Mouse (Mus musculus): ENCODE measurements at regions not wholly inside any gene's neighbourhood (a gene's known extent, or its start where the extent isn't known, plus 50 kb on each side); places are given as distances from the start of the nearest gene placed in this dataset.

- 43% methylated on average over 12 of the region's 12 CpGs for WGBS
- no peaks in the 10 kb centered on the region for H3K4me1 ChIP-seq (ENCODE audit: control insufficient read depth, insufficient read depth, low read length)
- no peak overlapping the region for H3K27ac ChIP-seq (replicated peaks; ENCODE audit: low read depth, low read length)
- H3K4me3 ChIP-seq (ENCODE audit: low read depth, low read length), result no peak overlapping the region
- H3K27me3 ChIP-seq (ENCODE audit: control insufficient read depth, insufficient read depth, low read length), result no peaks in the 10 kb centered on the region
- H3K9me3 ChIP-seq (ENCODE audit: control insufficient read depth, low read length), result no peaks in the 10 kb centered on the region
- H3K4me2 ChIP-seq (ENCODE audit: low read depth, severe bottlenecking), result peak overlapping the region; percentile 22; the same call in 1 of the 2 replicates
- no peaks in the 10 kb centered on the region for H3K36me3 ChIP-seq (ENCODE audit: control insufficient read depth, insufficient read depth, low read length)
- no peak for DNase-seq (ENCODE audit: low spot score)
- H3K9ac ChIP-seq (ENCODE audit: low read length), result no peak overlapping the region
- ATAC-seq (ENCODE audit: insufficient number of reproducible peaks, low FRiP score, low TSS enrichment, low read depth), result no peak
Observed at GRCm38 (mm10) chr10:117435734-117436121, 55.9 kb upstream of the Cpsf6 start.

GRCm38 (mm10) chr10:117434871-117435733, 55.3 kb upstream of the Cpsf6 start:
- peak overlapping the region; percentile 22; the same call in 1 of the 2 replicates for H3K4me2 ChIP-seq (ENCODE audit: low read depth, severe bottlenecking)
- ATAC-seq (ENCODE audit: insufficient number of reproducible peaks, low FRiP score, low TSS enrichment, low read depth) (no peak), DNase-seq (ENCODE audit: low spot score) (peak; percentile 91)
- no peaks in the 10 kb centered on the region for H3K9me3 ChIP-seq (ENCODE audit: control insufficient read depth, low read length)
- H3K27me3 ChIP-seq (ENCODE audit: control insufficient read depth, insufficient read depth, low read length), result no peaks in the 10 kb centered on the region
- no peaks in the 10 kb centered on the region for H3K4me1 ChIP-seq (ENCODE audit: control insufficient read depth, insufficient read depth, low read length)
- no peak overlapping the region for H3K27ac ChIP-seq (replicated peaks; ENCODE audit: low read depth, low read length)
- H3K4me3 ChIP-seq (ENCODE audit: low read depth, low read length), result no peak overlapping the region
- 26% methylated on average over 33 of the region's 33 CpGs for WGBS
- no peak overlapping the region for H3K9ac ChIP-seq (ENCODE audit: low read length)
- no peaks in the 10 kb centered on the region for H3K36me3 ChIP-seq (ENCODE audit: control insufficient read depth, insufficient read depth, low read length)

GRCm38 (mm10) chr10:117434293-117434842, 54.6 kb upstream of the Cpsf6 start:
- DNase-seq (ENCODE audit: low spot score) (no peak), ATAC-seq (ENCODE audit: insufficient number of reproducible peaks, low FRiP score, low TSS enrichment, low read depth) (no peak)
- no peaks in the 10 kb centered on the region for H3K9me3 ChIP-seq (ENCODE audit: control insufficient read depth, low read length)
- no peaks in the 10 kb centered on the region for H3K36me3 ChIP-seq (ENCODE audit: control insufficient read depth, insufficient read depth, low read length)
- H3K27me3 ChIP-seq (ENCODE audit: control insufficient read depth, insufficient read depth, low read length), result no peaks in the 10 kb centered on the region
- H3K27ac ChIP-seq (replicated peaks; ENCODE audit: low read depth, low read length), result no peak overlapping the region
- 94% methylated on average over 8 of the region's 8 CpGs for WGBS
- H3K4me1 ChIP-seq (ENCODE audit: control insufficient read depth, insufficient read depth, low read length), result no peaks in the 10 kb centered on the region
- H3K4me2 ChIP-seq (ENCODE audit: low read depth, severe bottlenecking), result no peak overlapping the region
- no peak overlapping the region for H3K9ac ChIP-seq (ENCODE audit: low read length)
- H3K4me3 ChIP-seq (ENCODE audit: low read depth, low read length), result no peak overlapping the region

GRCm38 (mm10) chr10:117433547-117434292, 53.9 kb upstream of the Cpsf6 start:
- Histone ChIP-seq H3K36me3 (ENCODE audit: control insufficient read depth, insufficient read depth, low read length) (no peaks in the 10 kb centered on the region), H3K9ac (ENCODE audit: low read length) (no peak overlapping the region), H3K9me3 (ENCODE audit: control insufficient read depth, low read length) (no peaks in the 10 kb centered on the region), H3K4me3 (ENCODE audit: low read depth, low read length) (no peak overlapping the region), H3K27me3 (ENCODE audit: control insufficient read depth, insufficient read depth, low read length) (no peaks in the 10 kb centered on the region), H3K4me1 (ENCODE audit: control insufficient read depth, insufficient read depth, low read length) (no peaks in the 10 kb centered on the region), H3K4me2 (ENCODE audit: low read depth, severe bottlenecking) (no peak overlapping the region), H3K27ac (replicated peaks; ENCODE audit: low read depth, low read length) (no peak overlapping the region)
- DNase-seq (ENCODE audit: low spot score), result no peak
- no peak for ATAC-seq (ENCODE audit: insufficient number of reproducible peaks, low FRiP score, low TSS enrichment, low read depth)
- WGBS, result 90% methylated on average over 12 of the region's 12 CpGs

- Histone ChIP-seq H3K9me3 (ENCODE audit: control insufficient read depth, low read length) (no peaks in the 10 kb centered on the region), H3K4me2 (ENCODE audit: low read depth, severe bottlenecking) (no peak overlapping the region), H3K9ac (ENCODE audit: low read length) (no peak overlapping the region), H3K27me3 (ENCODE audit: control insufficient read depth, insufficient read depth, low read length) (no peaks in the 10 kb centered on the region), H3K4me1 (ENCODE audit: control insufficient read depth, insufficient read depth, low read length) (no peaks in the 10 kb centered on the region), H3K27ac (replicated peaks; ENCODE audit: low read depth, low read length) (no peak overlapping the region), H3K36me3 (ENCODE audit: control insufficient read depth, insufficient read depth, low read length) (no peaks in the 10 kb centered on the region), H3K4me3 (ENCODE audit: low read depth, low read length) (no peak overlapping the region)
- whole genome bisulfite sequencing, result 93% methylated on average over 7 of the region's 7 CpGs
- no peak for ATAC-seq (ENCODE audit: insufficient number of reproducible peaks, low FRiP score, low TSS enrichment, low read depth)
- no peak for DNase-seq (ENCODE audit: low spot score)
Observed at GRCm38 (mm10) chr10:117432871-117433546, 53.2 kb upstream of the Cpsf6 start.

GRCm38 (mm10) chr10:117432415-117432814, 52.6 kb upstream of the Cpsf6 start:
- Histone ChIP-seq H3K27ac (replicated peaks; ENCODE audit: low read depth, low read length) (no peak overlapping the region), H3K4me2 (ENCODE audit: low read depth, severe bottlenecking) (peak overlapping the region; percentile 16; the same call in 1 of the 2 replicates), H3K27me3 (ENCODE audit: control insufficient read depth, insufficient read depth, low read length) (no peaks in the 10 kb centered on the region), H3K9me3 (ENCODE audit: control insufficient read depth, low read length) (no peaks in the 10 kb centered on the region), H3K4me3 (ENCODE audit: low read depth, low read length) (no peak overlapping the region), H3K36me3 (ENCODE audit: control insufficient read depth, insufficient read depth, low read length) (no peaks in the 10 kb centered on the region), H3K4me1 (ENCODE audit: control insufficient read depth, insufficient read depth, low read length) (no peaks in the 10 kb centered on the region), H3K9ac (ENCODE audit: low read length) (no peak overlapping the region)
- peak; percentile 58; the same call in 1 of the 2 replicates for ATAC-seq (ENCODE audit: insufficient number of reproducible peaks, low FRiP score, low TSS enrichment, low read depth)
- 10% methylated on average over 21 of the region's 21 CpGs for WGBS
- peak; percentile 90 for DNase-seq (ENCODE audit: low spot score)

- Histone ChIP-seq H3K4me1 (ENCODE audit: control insufficient read depth, insufficient read depth, low read length) (no peaks in the 10 kb centered on the region), H3K4me3 (ENCODE audit: low read depth, low read length) (no peak overlapping the region), H3K4me2 (ENCODE audit: low read depth, severe bottlenecking) (no peak overlapping the region), H3K36me3 (ENCODE audit: control insufficient read depth, insufficient read depth, low read length) (no peaks in the 10 kb centered on the region), H3K9me3 (ENCODE audit: control insufficient read depth, low read length) (no peaks in the 10 kb centered on the region), H3K27me3 (ENCODE audit: control insufficient read depth, insufficient read depth, low read length) (no peaks in the 10 kb centered on the region), H3K27ac (replicated peaks; ENCODE audit: low read depth, low read length) (no peak overlapping the region), H3K9ac (ENCODE audit: low read length) (no peak overlapping the region)
- no peak for DNase-seq (ENCODE audit: low spot score)
- 78% methylated on average over 12 of the region's 12 CpGs for WGBS
- ATAC-seq (ENCODE audit: insufficient number of reproducible peaks, low FRiP score, low TSS enrichment, low read depth), result no peak
Observed at GRCm38 (mm10) chr10:117431850-117432249, 52.0 kb upstream of the Cpsf6 start.

GRCm38 (mm10) chr10:117431086-117431619, 51.3 kb upstream of the Cpsf6 start:
- Histone ChIP-seq H3K36me3 (ENCODE audit: control insufficient read depth, insufficient read depth, low read length) (no peaks in the 10 kb centered on the region), H3K4me3 (ENCODE audit: low read depth, low read length) (no peak overlapping the region), H3K27me3 (ENCODE audit: control insufficient read depth, insufficient read depth, low read length) (no peaks in the 10 kb centered on the region), H3K9ac (ENCODE audit: low read length) (no peak overlapping the region), H3K9me3 (ENCODE audit: control insufficient read depth, low read length) (no peaks in the 10 kb centered on the region), H3K4me1 (ENCODE audit: control insufficient read depth, insufficient read depth, low read length) (no peaks in the 10 kb centered on the region), H3K4me2 (ENCODE audit: low read depth, severe bottlenecking) (no peak overlapping the region), H3K27ac (replicated peaks; ENCODE audit: low read depth, low read length) (no peak overlapping the region)
- 93% methylated on average over 3 of the region's 3 CpGs for whole genome bisulfite sequencing
- ATAC-seq (ENCODE audit: insufficient number of reproducible peaks, low FRiP score, low TSS enrichment, low read depth) (no peak), DNase-seq (ENCODE audit: low spot score) (no peak)
